Mouse (Mus musculus): ENCODE data around the gene Crb2. TPM values are rescaled to one million over a fixed set of nuclear protein-coding genes. Genes with fewer than 3 reads are reported as not detected.

The Crb2 gene
- total and polyA plus RNA-seq, 3 experiments: 0.07 to 0.13 TPM; not detected in 1

- H3K4me1 ChIP-seq (ENCODE audit: control insufficient read depth in 1 of 2, insufficient read depth in 2 of 2): peaks cover 0 to 27% of the 10 kb centered on the region in 2 experiments; a peak in 2 of 4 replicates
- H3K36me3 ChIP-seq (replicated peaks in 1 of 2; ENCODE audit: control insufficient read depth in 1 of 2, insufficient read depth in 1 of 2, low read length in 1 of 2): peaks cover 0 to 19% of the 10 kb centered on the region in 2 experiments
- no peaks in the 10 kb centered on the region for H3K9me3 ChIP-seq (replicated peaks; ENCODE audit: low read length)
- H3K79me2 ChIP-seq (replicated peaks; ENCODE audit: control insufficient read depth, extremely low read depth, insufficient read depth, poor library complexity, severe bottlenecking): no peaks in the 10 kb centered on the region
- H3K9ac ChIP-seq (ENCODE audit: insufficient read depth, low read depth): no peak overlapping the region
- H3K4me2 ChIP-seq (ENCODE audit: insufficient read depth, low read depth, poor library complexity, severe bottlenecking): no peak overlapping the region
- in situ Hi-C loops (cut with MboI; ENCODE audit: low pct_ligation_motif_present, low pct_unique_long_range_greater_than_20kb, low sequenced_read_pairs): no loop called here
- H3K27ac ChIP-seq (ENCODE audit: insufficient read depth, low read depth): no peak overlapping the region
- no peaks in the 10 kb centered on the region for H3K27me3 ChIP-seq (replicated peaks)
- TF ChIP-seq RCOR1 (conservative IDR thresholded peaks at IDR 0.05; ENCODE audit: low read depth, low read length): no peak
- TF ChIP-seq NRF1 (IDR thresholded peaks at IDR 0.05; ENCODE audit: low read depth, low read length): no peak
- TF ChIP-seq MXI1 (IDR thresholded peaks at IDR 0.05; ENCODE audit: low read depth, low read length): no peak
- no peak for TF ChIP-seq GABPA (IDR thresholded peaks at IDR 0.05; ENCODE audit: insufficient replicate concordance, low read depth, low read length)
- TF ChIP-seq POLR2AphosphoS2 (IDR thresholded peaks at IDR 0.05; ENCODE audit: low read depth, low read length): no peak
- TF ChIP-seq USF1 (IDR thresholded peaks at IDR 0.05; ENCODE audit: low read depth, low read length): no peak
- TF ChIP-seq ZKSCAN1 (IDR thresholded peaks at IDR 0.05; ENCODE audit: borderline replicate concordance, low read depth, low read length): no peak
- TF ChIP-seq MAX (IDR thresholded peaks at IDR 0.05; ENCODE audit: low read length): no peak
- no peak for TF ChIP-seq ZNF384 (IDR thresholded peaks at IDR 0.05; ENCODE audit: low read depth, low read length)
- no peak for TF ChIP-seq PAX5 (IDR thresholded peaks at IDR 0.05; ENCODE audit: low read length)
- no peak for TF ChIP-seq MYC (IDR thresholded peaks at IDR 0.05; ENCODE audit: low read depth, low read length)
- TF ChIP-seq JUND (conservative IDR thresholded peaks at IDR 0.05; ENCODE audit: low read depth, low read length): no peak
- TF ChIP-seq HCFC1 (IDR thresholded peaks at IDR 0.05; ENCODE audit: low read depth, low read length): no peak
- TF ChIP-seq KAT2A (IDR thresholded peaks at IDR 0.05; ENCODE audit: insufficient replicate concordance, low read length): no peak
- TF ChIP-seq TCF12 (IDR thresholded peaks at IDR 0.05; ENCODE audit: low read depth, low read length): no peak
- no peak for TF ChIP-seq TBP (conservative IDR thresholded peaks at IDR 0.05; ENCODE audit: low read depth, low read length)
- dilution Hi-C loops (cut with MboI; ENCODE audit: extremely low pct_ligation_motif_present, extremely low pct_unique_long_range_greater_than_20kb, low sequenced_read_pairs): no loop called here
- DNase-seq (ENCODE audit: extremely low read depth): no peak
- no peak overlapping the region for H3K4me3 ChIP-seq (replicated peaks in 1 of 3; ENCODE audit: low read depth in 2 of 3, low read length in 2 of 3, poor library complexity in 1 of 3)
Measured at GRCm38 (mm10) chr2:37837542-37837941, 61.5 kb downstream of the Crb2 start.

GRCm38 (mm10) chr2:37838202-37838984, 62.3 kb downstream of the Crb2 start:
- peaks cover 0 to 18% of the 10 kb centered on the region in 2 experiments for H3K36me3 ChIP-seq (replicated peaks in 1 of 2; ENCODE audit: control insufficient read depth in 1 of 2, insufficient read depth in 1 of 2, low read length in 1 of 2)
- no peak for TF ChIP-seq MAZ (IDR thresholded peaks at IDR 0.05; ENCODE audit: low read depth, low read length)
- TF ChIP-seq MAX (IDR thresholded peaks at IDR 0.05; ENCODE audit: low read length): no peak
- TF ChIP-seq CHD2 (IDR thresholded peaks at IDR 0.05; ENCODE audit: low read length): no peak

More at GRCm38 (mm10) chr2:37838202-37838984, 62.3 kb downstream of the Crb2 start:
- Histone ChIP-seq H3K4me1 (ENCODE audit: control insufficient read depth in 1 of 2, insufficient read depth in 2 of 2) (peaks cover 0 to 30% of the 10 kb centered on the region in 2 experiments; a peak in 2 of 4 replicates), H3K4me2 (ENCODE audit: insufficient read depth, low read depth, poor library complexity, severe bottlenecking) (no peak overlapping the region), H3K27me3 (replicated peaks) (no peaks in the 10 kb centered on the region), H3K79me2 (replicated peaks; ENCODE audit: control insufficient read depth, extremely low read depth, insufficient read depth, poor library complexity, severe bottlenecking) (no peaks in the 10 kb centered on the region), H3K4me3 (replicated peaks in 1 of 3; ENCODE audit: low read depth in 2 of 3, low read length in 2 of 3, poor library complexity in 1 of 3) (no peak overlapping the region), H3K9ac (ENCODE audit: insufficient read depth, low read depth) (no peak overlapping the region), H3K9me3 (replicated peaks; ENCODE audit: low read length) (no peaks in the 10 kb centered on the region), H3K27ac (ENCODE audit: insufficient read depth, low read depth) (no peak overlapping the region)
- dilution Hi-C loops (cut with MboI; ENCODE audit: extremely low pct_ligation_motif_present, extremely low pct_unique_long_range_greater_than_20kb, low sequenced_read_pairs) (no loop called here), in situ Hi-C loops (cut with MboI; ENCODE audit: low pct_ligation_motif_present, low pct_unique_long_range_greater_than_20kb, low sequenced_read_pairs) (no loop called here)
- no peak for DNase-seq (ENCODE audit: extremely low read depth)

Data from CH12.LX (cell line).